Mouse (Mus musculus): Measurements from ENCODE around the gene Slc35d2. TPM values are rescaled to one million over a fixed set of nuclear protein-coding genes. Genes with fewer than 3 reads are reported as not detected.

Slc35d2 gene
- polyA plus RNA-seq, 1 experiment from 2014 or later: 7.7 TPM

GRCm38 (mm10) chr13:64156966-64157365 lies 27.8 kb upstream of the Slc35d2 start:
- peaks cover 9 to 19% of the 10 kb centered on the region in 2 experiments for H3K4me1 ChIP-seq (ENCODE audit: control insufficient read depth in 2 of 2, insufficient read depth in 2 of 2, low read length in 2 of 2)
- H3K27ac ChIP-seq (replicated peaks in 1 of 2; ENCODE audit: control insufficient read depth in 1 of 2, insufficient read depth in 1 of 2, low read depth in 2 of 2, low read length in 2 of 2): no peak overlapping the region
- H3K9me3 ChIP-seq (ENCODE audit: control insufficient read depth, low read length): no peaks in the 10 kb centered on the region
- no peaks in the 10 kb centered on the region for H3K27me3 ChIP-seq (ENCODE audit: control insufficient read depth, insufficient read depth, low read length)
- no peak overlapping the region for H3K4me3 ChIP-seq (ENCODE audit: control insufficient read depth in 1 of 2, insufficient read depth in 1 of 2, low read depth in 1 of 2, low read length in 2 of 2)
- H3K36me3 ChIP-seq (ENCODE audit: control insufficient read depth, insufficient read depth, low read length): no peaks in the 10 kb centered on the region
- H3K9ac ChIP-seq (ENCODE audit: low read length): no peak overlapping the region
- no peak overlapping the region for H3K4me2 ChIP-seq (ENCODE audit: low read length)
- ATAC-seq (ENCODE audit: insufficient number of reproducible peaks, insufficient read depth, low FRiP score, low read depth): no peak

GRCm38 (mm10) chr13:64155171-64155571 lies 26.0 kb upstream of the Slc35d2 start:
- Histone ChIP-seq H3K4me3 (ENCODE audit: control insufficient read depth in 1 of 2, insufficient read depth in 1 of 2, low read depth in 1 of 2, low read length in 2 of 2) (0 out of 4 replicates have a peak overlapping the region, but pooled peaks of 1 of the 2 experiments have one; percentile 4), H3K27ac (replicated peaks in 1 of 2; ENCODE audit: control insufficient read depth in 1 of 2, insufficient read depth in 1 of 2, low read depth in 2 of 2, low read length in 2 of 2) (peak overlapping the region; percentile 92 to 95), H3K4me2 (ENCODE audit: low read length) (peak overlapping the region; percentile 94), H3K4me1 (ENCODE audit: control insufficient read depth in 2 of 2, insufficient read depth in 2 of 2, low read length in 2 of 2) (peaks cover 7 to 29% of the 10 kb centered on the region in 2 experiments), H3K36me3 (ENCODE audit: control insufficient read depth, insufficient read depth, low read length) (no peaks in the 10 kb centered on the region), H3K9me3 (ENCODE audit: control insufficient read depth, low read length) (no peaks in the 10 kb centered on the region), H3K27me3 (ENCODE audit: control insufficient read depth, insufficient read depth, low read length) (no peaks in the 10 kb centered on the region), H3K9ac (ENCODE audit: low read length) (peak overlapping the region; percentile 38; the same call in 1 of the 2 replicates)
- 4% methylated on average over 1 of the region's 1 CpGs for WGBS
- no peak for ATAC-seq (ENCODE audit: insufficient number of reproducible peaks, insufficient read depth, low FRiP score, low read depth)

GRCm38 (mm10) chr13:64154651-64155050 lies 25.5 kb upstream of the Slc35d2 start:
- H3K4me2 ChIP-seq (ENCODE audit: low read length): peak overlapping the region; percentile 94
- H3K9ac ChIP-seq (ENCODE audit: low read length): peak overlapping the region; percentile 68
- H3K9me3 ChIP-seq (ENCODE audit: control insufficient read depth, low read length): no peaks in the 10 kb centered on the region
- H3K4me3 ChIP-seq (ENCODE audit: control insufficient read depth in 1 of 2, insufficient read depth in 1 of 2, low read depth in 1 of 2, low read length in 2 of 2): no peak overlapping the region
- ATAC-seq (ENCODE audit: insufficient number of reproducible peaks, insufficient read depth, low FRiP score, low read depth): no peak
- peaks cover 8 to 34% of the 10 kb centered on the region in 2 experiments for H3K4me1 ChIP-seq (ENCODE audit: control insufficient read depth in 2 of 2, insufficient read depth in 2 of 2, low read length in 2 of 2)
- WGBS: 27% methylated on average over 2 of the region's 2 CpGs
- H3K27ac ChIP-seq (replicated peaks in 1 of 2; ENCODE audit: control insufficient read depth in 1 of 2, insufficient read depth in 1 of 2, low read depth in 2 of 2, low read length in 2 of 2): peak overlapping the region; percentile 76 to 92
- H3K36me3 ChIP-seq (ENCODE audit: control insufficient read depth, insufficient read depth, low read length): no peaks in the 10 kb centered on the region
- no peaks in the 10 kb centered on the region for H3K27me3 ChIP-seq (ENCODE audit: control insufficient read depth, insufficient read depth, low read length)

- Histone ChIP-seq H3K9me3 (ENCODE audit: control insufficient read depth, low read length) (no peaks in the 10 kb centered on the region), H3K4me2 (ENCODE audit: low read length) (peak overlapping the region; percentile 94), H3K4me3 (ENCODE audit: control insufficient read depth in 1 of 2, insufficient read depth in 1 of 2, low read depth in 1 of 2, low read length in 2 of 2) (peak overlapping the region; percentile 35 to 91), H3K27me3 (ENCODE audit: control insufficient read depth, insufficient read depth, low read length) (no peaks in the 10 kb centered on the region), H3K9ac (ENCODE audit: low read length) (peak overlapping the region; percentile 68), H3K4me1 (ENCODE audit: control insufficient read depth in 2 of 2, insufficient read depth in 2 of 2, low read length in 2 of 2) (peaks cover 8 to 42% of the 10 kb centered on the region in 2 experiments), H3K36me3 (ENCODE audit: control insufficient read depth, insufficient read depth, low read length) (no peaks in the 10 kb centered on the region), H3K27ac (replicated peaks in 1 of 2; ENCODE audit: control insufficient read depth in 1 of 2, insufficient read depth in 1 of 2, low read depth in 2 of 2, low read length in 2 of 2) (peak overlapping the region; percentile 92 to 93)
- peak; percentile 5; the same call in 1 of the 2 replicates for ATAC-seq (ENCODE audit: insufficient number of reproducible peaks, insufficient read depth, low FRiP score, low read depth)
- WGBS: 1% methylated on average over 18 of the region's 18 CpGs
These were observed 24.6 kb upstream of the Slc35d2 start for GRCm38 (mm10) chr13:64153751-64154267.

GRCm38 (mm10) chr13:64153083-64153682 lies 24.0 kb upstream of the Slc35d2 start, which contains the start of gene Zfp367:
Zfp367 (minus strand) TSS chr13:64153202.
- Histone ChIP-seq H3K4me3 (ENCODE audit: control insufficient read depth in 1 of 2, insufficient read depth in 1 of 2, low read depth in 1 of 2, low read length in 2 of 2) (peak within 1 kb of the TSS; percentile 81 to 91), H3K4me2 (ENCODE audit: low read length) (peak within 1 kb of the TSS; percentile 94), H3K4me1 (ENCODE audit: control insufficient read depth in 2 of 2, insufficient read depth in 2 of 2, low read length in 2 of 2) (peaks cover 8 to 42% of the 10 kb centered on the region in 2 experiments), H3K27ac (replicated peaks in 1 of 2; ENCODE audit: control insufficient read depth in 1 of 2, insufficient read depth in 1 of 2, low read depth in 2 of 2, low read length in 2 of 2) (peak within 1 kb of the TSS; percentile 93 to 95), H3K27me3 (ENCODE audit: control insufficient read depth, insufficient read depth, low read length) (no peaks in the 10 kb centered on the region), H3K9me3 (ENCODE audit: control insufficient read depth, low read length) (no peaks in the 10 kb centered on the region), H3K36me3 (ENCODE audit: control insufficient read depth, insufficient read depth, low read length) (no peaks in the 10 kb centered on the region), H3K9ac (ENCODE audit: low read length) (peak within 1 kb of the TSS; percentile 91)
- ATAC-seq (ENCODE audit: insufficient number of reproducible peaks, insufficient read depth, low FRiP score, low read depth): peak; percentile 95
- WGBS: under 1% methylated on average over 56 of the region's 56 CpGs

- peak overlapping the region; percentile 81 to 91 for H3K4me3 ChIP-seq (ENCODE audit: control insufficient read depth in 1 of 2, insufficient read depth in 1 of 2, low read depth in 1 of 2, low read length in 2 of 2)
- H3K9me3 ChIP-seq (ENCODE audit: control insufficient read depth, low read length): no peaks in the 10 kb centered on the region
- no peaks in the 10 kb centered on the region for H3K27me3 ChIP-seq (ENCODE audit: control insufficient read depth, insufficient read depth, low read length)
- peak overlapping the region; percentile 94 for H3K4me2 ChIP-seq (ENCODE audit: low read length)
- peaks cover 8 to 42% of the 10 kb centered on the region in 2 experiments for H3K4me1 ChIP-seq (ENCODE audit: control insufficient read depth in 2 of 2, insufficient read depth in 2 of 2, low read length in 2 of 2)
- under 1% methylated on average over 60 of the region's 61 CpGs for WGBS
- ATAC-seq (ENCODE audit: insufficient number of reproducible peaks, insufficient read depth, low FRiP score, low read depth): peak; percentile 13; the same call in 1 of the 2 replicates
- H3K9ac ChIP-seq (ENCODE audit: low read length): peak overlapping the region; percentile 91
- peak overlapping the region; percentile 93 to 95 for H3K27ac ChIP-seq (replicated peaks in 1 of 2; ENCODE audit: control insufficient read depth in 1 of 2, insufficient read depth in 1 of 2, low read depth in 2 of 2, low read length in 2 of 2)
- H3K36me3 ChIP-seq (ENCODE audit: control insufficient read depth, insufficient read depth, low read length): no peaks in the 10 kb centered on the region
These were observed 23.5 kb upstream of the Slc35d2 start for GRCm38 (mm10) chr13:64152671-64153082.

GRCm38 (mm10) chr13:64152241-64152669 lies 23.1 kb upstream of the Slc35d2 start:
- under 1% methylated on average over 39 of the region's 42 CpGs for WGBS
- Histone ChIP-seq H3K4me2 (ENCODE audit: low read length) (peak overlapping the region; percentile 94), H3K27ac (replicated peaks in 1 of 2; ENCODE audit: control insufficient read depth in 1 of 2, insufficient read depth in 1 of 2, low read depth in 2 of 2, low read length in 2 of 2) (peak overlapping the region; percentile 93 to 95), H3K4me3 (ENCODE audit: control insufficient read depth in 1 of 2, insufficient read depth in 1 of 2, low read depth in 1 of 2, low read length in 2 of 2) (peak overlapping the region; percentile 81 to 91), H3K27me3 (ENCODE audit: control insufficient read depth, insufficient read depth, low read length) (no peaks in the 10 kb centered on the region), H3K36me3 (ENCODE audit: control insufficient read depth, insufficient read depth, low read length) (no peaks in the 10 kb centered on the region), H3K4me1 (ENCODE audit: control insufficient read depth in 2 of 2, insufficient read depth in 2 of 2, low read length in 2 of 2) (peaks cover 8 to 42% of the 10 kb centered on the region in 2 experiments), H3K9me3 (ENCODE audit: control insufficient read depth, low read length) (no peaks in the 10 kb centered on the region), H3K9ac (ENCODE audit: low read length) (peak overlapping the region; percentile 91)
- peak; percentile 7 for ATAC-seq (ENCODE audit: insufficient number of reproducible peaks, insufficient read depth, low FRiP score, low read depth)
